Mouse (Mus musculus) liver, embryonic 15.5 days (tissue): ENCODE data around the gene Ccdc167. TPM values are rescaled to one million over a fixed set of nuclear protein-coding genes. Genes with fewer than 3 reads are reported as not detected.

Experiments
- ATAC-seq: fragments of 200-750 bp; cut with Nextera tagmentation; 2 replicates; pipeline ENCODE4 v1.8.0; 2017; ENCODE audit warnings: moderate number of reproducible peaks, mild to moderate bottlenecking, moderate library complexity; ENCODE audit not compliant: insufficient read depth
- H3K27ac ChIP-seq: fragments of 300-500 bp; sonication (generic); replicated peaks from 2 replicates; pipeline ENCODE4 v1.5.1; 2015; ENCODE audit warnings: mild to moderate bottlenecking, inconsistent platforms
- H3K27me3 ChIP-seq: fragments of 300-500 bp; sonication (generic); 2 replicates; pipeline ENCODE4 v1.6.1; 2015; ENCODE audit warnings: mild to moderate bottlenecking, inconsistent platforms
- H3K36me3 ChIP-seq: fragments of 300-500 bp; sonication (generic); replicated peaks from 2 replicates; pipeline ENCODE4 v1.6.1; 2015; ENCODE audit warnings: moderate library complexity, mild to moderate bottlenecking, inconsistent platforms
- H3K4me1 ChIP-seq: fragments of 300-500 bp; sonication (generic); replicated peaks from 2 replicates; pipeline ENCODE4 v1.6.1; 2015; ENCODE audit warnings: inconsistent platforms
- H3K4me2 ChIP-seq: fragments of 300-500 bp; sonication (generic); 2 replicates; pipeline ENCODE4 v1.6.1; 2015; ENCODE audit warnings: moderate library complexity, mild to moderate bottlenecking, inconsistent platforms
- H3K4me3 ChIP-seq: fragments of 300-500 bp; sonication (generic); replicated peaks from 2 replicates; pipeline ENCODE4 v1.5.1; 2015; ENCODE audit warnings: mild to moderate bottlenecking, inconsistent platforms
- H3K9ac ChIP-seq: fragments of 300-500 bp; sonication (generic); 2 replicates; pipeline ENCODE4 v1.6.1; 2015; ENCODE audit warnings: moderate library complexity, mild to moderate bottlenecking, inconsistent platforms
- H3K9me3 ChIP-seq: fragments of 300-500 bp; sonication (generic); replicated peaks from 2 replicates; pipeline ENCODE4 v1.6.1; 2016; ENCODE audit warnings: inconsistent platforms
- WGBS: fragments of 180-500 bp; shearing (Covaris S2); methylation state at CpG from one replicate; pipeline ENCODE4 v1.1.7; 2015; ENCODE audit warnings: mixed read lengths; ENCODE audit not compliant: insufficient replicate concordance; 5-methylcytosine and 5-hydroxymethylcytosine counted together
- polyA plus RNA-seq: library from polyadenylated mRNA; unstranded; fragments of >200 nt; fragmentation: Nextera tagmentation; extraction: Ambion mirVana; gene quantifications from 2 replicates; pipeline ENCODE4 v1.2.1, GENCODE M21; 2015

Gene Ccdc167
- polyA plus RNA-seq, 1 experiment from 2014 or later, result 5.3 TPM

DNA sequence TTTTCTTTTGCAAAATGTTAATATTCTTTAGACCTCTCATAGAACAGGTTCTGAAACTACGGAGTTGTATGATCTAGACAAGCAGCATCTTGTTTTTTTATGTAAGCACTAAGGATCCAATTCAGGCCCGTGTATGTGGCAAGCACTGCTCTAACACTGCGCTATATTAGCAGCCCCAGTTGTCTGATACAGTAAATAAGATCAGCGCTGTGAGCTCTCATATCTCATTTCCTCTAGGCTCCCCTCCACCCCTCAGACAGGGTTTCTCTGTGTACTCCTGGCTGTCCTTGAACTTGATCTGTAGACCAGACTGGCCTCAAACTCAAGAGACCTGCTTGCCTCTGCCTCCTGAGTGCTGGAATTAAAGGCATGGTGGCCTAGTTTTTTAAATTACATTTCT is 47.8 kb downstream of the Ccdc167 start:
- Histone ChIP-seq H3K4me1 (peaks cover 41% of the 10 kb centered on the region), H3K27me3 (no peaks in the 10 kb centered on the region), H3K9me3 (no peaks in the 10 kb centered on the region), H3K4me2 (peak overlapping the region; percentile 56), H3K9ac (peak overlapping the region; percentile 41; the same call in 1 of the 2 replicates), H3K4me3 (no peak overlapping the region), H3K27ac (peak overlapping the region; percentile 87), H3K36me3 (peaks cover 80% of the 10 kb centered on the region)
- 48% methylated on average over 4 of the region's 4 CpGs for WGBS
- ATAC-seq, result peak; percentile 33; the same call in 1 of the 2 replicates

DNA sequence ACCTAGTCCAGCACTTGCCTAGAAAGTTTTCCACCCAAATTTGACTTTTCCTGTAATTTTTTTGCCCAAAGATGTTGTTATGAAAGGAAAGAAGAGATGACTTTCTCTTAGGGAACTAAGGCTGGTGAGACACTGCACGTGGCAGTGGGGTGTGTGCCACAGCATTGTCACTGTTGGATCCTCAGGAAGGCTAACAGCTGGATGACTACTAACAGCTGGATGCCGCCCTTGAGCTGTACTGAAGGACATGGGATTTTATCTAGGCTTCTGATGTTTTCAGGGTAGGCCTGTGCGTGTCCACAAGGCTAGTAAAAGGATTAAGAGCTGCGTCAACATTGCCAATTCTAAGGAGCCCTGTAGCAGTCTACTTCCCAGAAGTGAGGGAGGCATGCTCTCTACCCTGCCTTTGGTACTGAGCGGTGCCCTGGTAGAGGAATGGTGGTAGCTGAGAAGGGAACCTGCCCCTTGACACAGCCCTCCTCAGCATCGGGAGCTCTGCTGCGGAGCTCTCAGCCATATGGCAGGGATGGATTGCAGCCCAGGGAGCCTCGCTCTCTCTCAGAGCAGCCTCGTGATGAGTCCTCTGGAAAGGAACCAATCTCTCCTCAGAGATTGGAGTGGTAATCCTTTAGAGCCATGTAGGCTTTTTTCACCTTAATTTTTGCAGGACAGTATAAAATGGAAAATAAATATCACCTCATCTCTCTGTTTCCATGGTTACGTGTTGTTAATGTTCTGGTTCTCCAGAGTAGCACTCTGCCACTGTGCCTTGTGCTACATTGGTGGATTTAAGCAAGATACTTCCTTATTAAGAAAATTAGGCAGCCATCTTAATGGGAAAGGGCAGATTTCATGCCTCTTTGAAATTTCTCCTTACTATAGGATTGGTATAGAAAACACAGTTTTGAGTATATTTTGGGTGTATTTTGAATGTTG is 48.5 kb downstream of the Ccdc167 start:
- ATAC-seq, result no peak
- H3K27ac ChIP-seq, result 0 out of 2 replicates have a peak overlapping the region, but pooled peaks have one; percentile 6
- no peak overlapping the region for H3K4me2 ChIP-seq
- no peaks in the 10 kb centered on the region for H3K9me3 ChIP-seq
- H3K4me1 ChIP-seq, result peaks cover 41% of the 10 kb centered on the region
- H3K4me3 ChIP-seq, result no peak overlapping the region
- H3K27me3 ChIP-seq, result no peaks in the 10 kb centered on the region
- peaks cover 80% of the 10 kb centered on the region for H3K36me3 ChIP-seq
- 84% methylated on average over 10 of the region's 10 CpGs for WGBS
- H3K9ac ChIP-seq, result no peak overlapping the region

DNA sequence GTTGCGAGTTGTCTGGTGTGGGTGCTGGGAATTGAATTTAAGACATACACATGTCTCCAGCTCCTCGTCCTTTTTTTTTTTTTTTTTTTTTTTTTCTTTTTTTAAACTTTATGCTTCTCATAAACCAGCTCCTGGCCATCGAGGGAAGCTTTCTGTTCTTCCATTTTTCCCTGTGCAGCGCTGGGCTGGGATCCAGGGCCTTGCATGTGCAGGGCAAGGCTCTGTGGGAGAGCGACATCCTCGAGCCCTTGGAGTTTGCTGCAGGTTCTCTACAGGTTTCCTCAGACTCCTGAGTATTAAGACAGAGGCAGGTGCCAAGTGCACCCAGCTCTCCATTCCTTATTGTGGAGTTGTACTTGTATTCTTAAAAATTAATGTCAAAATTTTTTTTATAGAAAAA is 54.7 kb downstream of the Ccdc167 start:
- 0 out of 2 replicates have a peak overlapping the region, but pooled peaks have one; percentile 99 for H3K27ac ChIP-seq
- peak overlapping the region; percentile 82 for H3K4me2 ChIP-seq
- no peak for ATAC-seq
- peak overlapping the region; percentile 92; the same call in 1 of the 2 replicates for H3K4me3 ChIP-seq
- H3K27me3 ChIP-seq, result no peaks in the 10 kb centered on the region
- H3K9me3 ChIP-seq, result no peaks in the 10 kb centered on the region
- H3K36me3 ChIP-seq, result peaks cover 44% of the 10 kb centered on the region
- H3K4me1 ChIP-seq, result peaks cover 49% of the 10 kb centered on the region
- H3K9ac ChIP-seq, result no peak overlapping the region
- 87% methylated on average over 6 of the region's 6 CpGs for WGBS

DNA sequence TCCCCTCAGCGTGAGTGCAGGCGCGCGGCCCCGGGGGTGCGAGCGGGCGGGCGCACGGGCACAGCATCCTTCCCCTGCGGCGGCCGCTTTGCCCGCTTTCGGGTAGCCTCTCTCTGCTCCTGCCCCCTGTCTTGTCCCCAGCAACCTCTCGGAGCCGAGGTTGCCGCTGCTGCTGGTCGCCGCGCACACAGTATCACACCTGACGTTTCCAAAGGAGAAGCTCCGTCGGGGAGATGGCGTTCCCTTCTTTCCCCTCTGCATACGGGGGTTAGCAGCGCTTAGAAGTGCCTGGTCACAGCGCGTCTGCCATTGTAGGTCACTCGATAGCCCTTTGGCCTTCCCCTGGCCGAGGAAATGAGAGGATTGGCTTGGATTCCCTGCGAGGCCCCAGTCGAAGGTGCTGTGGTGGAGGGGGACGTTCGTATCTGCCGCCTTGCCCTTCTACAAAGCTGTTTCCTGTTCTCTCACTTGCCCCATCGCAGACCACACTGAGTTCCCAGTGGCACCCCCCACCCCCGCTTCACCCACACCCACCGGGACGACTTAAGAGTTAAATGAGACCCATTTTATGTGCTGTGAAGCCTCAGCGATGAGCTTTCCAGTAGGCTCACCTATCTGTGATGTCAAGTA is 56.0 kb downstream of the Ccdc167 start:
- WGBS, result under 1% methylated on average over 41 of the region's 41 CpGs
- Histone ChIP-seq H3K9me3 (no peaks in the 10 kb centered on the region), H3K36me3 (peaks cover 32% of the 10 kb centered on the region), H3K4me2 (peak overlapping the region; percentile 82), H3K4me3 (peak overlapping the region; percentile 92), H3K9ac (peak overlapping the region; percentile 98), H3K27ac (peak overlapping the region; percentile 99), H3K27me3 (no peaks in the 10 kb centered on the region), H3K4me1 (peaks cover 46% of the 10 kb centered on the region)
- ATAC-seq, result peak; percentile 60; the same call in 1 of the 2 replicates

DNA sequence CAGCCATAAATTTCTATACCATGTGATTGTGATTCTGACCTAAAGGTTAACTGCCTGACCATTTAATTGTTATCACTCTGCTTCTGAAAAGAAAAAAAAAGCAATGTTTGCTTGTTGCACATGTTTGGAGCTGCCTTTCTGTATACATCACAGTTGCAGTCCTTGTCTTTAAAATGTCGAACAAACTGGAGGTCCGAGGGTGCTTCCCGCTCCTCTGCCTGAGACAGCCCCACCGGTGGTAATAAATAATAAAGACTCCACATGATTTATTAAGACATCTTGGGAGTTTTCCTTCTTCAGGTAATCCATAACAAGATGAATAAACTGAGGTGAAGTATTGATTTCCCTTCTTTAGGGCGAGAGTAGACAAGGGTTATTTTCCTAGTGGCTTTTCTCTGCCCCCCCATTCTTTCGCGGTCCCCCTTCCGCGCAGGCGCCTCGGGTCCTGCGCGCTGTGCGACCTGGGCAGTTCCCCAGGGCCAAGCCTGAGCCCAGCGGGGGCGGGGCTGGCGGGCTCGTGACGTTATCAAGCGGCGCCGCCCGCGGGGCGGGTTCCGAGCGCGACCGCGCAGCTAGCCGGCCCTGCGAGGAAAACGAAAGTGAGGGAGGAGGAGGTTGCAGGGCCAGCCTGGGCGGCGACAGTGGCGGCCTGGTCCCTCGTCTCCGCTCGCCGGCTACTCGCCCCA is 56.6 kb downstream of the Ccdc167 start, which contains the start of gene Cmtr1:
Gene Cmtr1 (plus strand): TSS at position 520 of the 686 bp plus-strand sequence.
- peak within 1 kb of the TSS; percentile 98 for H3K9ac ChIP-seq
- H3K4me1 ChIP-seq, result peaks cover 49% of the 10 kb centered on the region
- peak within 1 kb of the TSS; percentile 82 for H3K4me2 ChIP-seq
- H3K27me3 ChIP-seq, result no peaks in the 10 kb centered on the region
- under 1% methylated on average over 41 of the region's 41 CpGs for WGBS
- peak within 1 kb of the TSS; percentile 99 for H3K27ac ChIP-seq
- peak within 1 kb of the TSS; percentile 92 for H3K4me3 ChIP-seq
- H3K36me3 ChIP-seq, result peaks cover 31% of the 10 kb centered on the region
- peak; percentile 92 for ATAC-seq
- no peaks in the 10 kb centered on the region for H3K9me3 ChIP-seq

DNA sequence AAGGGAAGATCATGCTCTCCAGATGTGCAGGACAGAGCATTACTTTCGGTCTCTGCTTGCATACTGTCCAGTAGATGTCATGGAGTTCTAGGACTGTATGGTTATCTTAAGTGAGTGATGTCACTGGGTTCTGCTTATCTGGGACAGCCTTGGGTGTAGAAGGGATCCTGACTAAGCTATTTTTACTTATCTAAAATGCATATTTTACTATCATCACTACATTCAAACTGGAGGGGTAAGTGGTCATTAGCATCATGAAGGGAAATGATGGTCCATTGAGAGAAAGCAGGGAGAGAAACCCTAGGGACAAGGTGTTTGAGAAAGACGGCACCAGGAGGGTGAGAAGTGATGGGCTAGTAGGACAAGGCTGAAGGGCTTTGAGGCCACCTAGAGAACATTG is 58.6 kb downstream of the Ccdc167 start:
- WGBS, result 15% methylated on average over 2 of the region's 2 CpGs
- H3K4me2 ChIP-seq, result peak overlapping the region; percentile 68
- H3K27ac ChIP-seq, result peak overlapping the region; percentile 99
- H3K9me3 ChIP-seq, result no peaks in the 10 kb centered on the region
- H3K4me1 ChIP-seq, result peaks cover 49% of the 10 kb centered on the region
- peak; percentile 80 for ATAC-seq
- peaks cover 31% of the 10 kb centered on the region for H3K36me3 ChIP-seq
- peak overlapping the region; percentile 64 for H3K4me3 ChIP-seq
- H3K9ac ChIP-seq, result peak overlapping the region; percentile 68
- no peaks in the 10 kb centered on the region for H3K27me3 ChIP-seq

DNA sequence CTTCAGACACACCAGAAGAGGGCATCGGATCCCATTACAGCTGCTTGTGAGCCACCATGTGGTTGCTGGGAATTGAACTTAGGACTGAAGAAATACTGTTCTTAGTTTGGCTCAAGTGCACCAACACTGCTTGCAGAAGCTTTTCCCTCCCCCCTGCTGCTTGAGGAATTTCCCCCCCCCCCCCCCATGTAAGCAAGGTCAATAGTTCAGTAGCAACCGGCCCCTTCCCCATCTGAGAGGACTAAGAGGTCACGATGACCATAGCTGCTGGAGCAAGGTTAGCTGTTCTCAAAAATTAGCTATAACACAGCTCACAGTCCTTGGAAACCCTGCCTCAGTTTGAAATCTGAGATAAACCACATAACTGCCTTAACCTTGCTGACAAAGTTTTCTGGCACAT is 74.6 kb downstream of the Ccdc167 start:
- 84% methylated on average over 3 of the region's 3 CpGs for WGBS
- Histone ChIP-seq H3K4me2 (no peak overlapping the region), H3K4me1 (peaks cover 19% of the 10 kb centered on the region), H3K4me3 (no peak overlapping the region), H3K9ac (no peak overlapping the region), H3K36me3 (peaks cover 64% of the 10 kb centered on the region), H3K27me3 (no peaks in the 10 kb centered on the region), H3K9me3 (no peaks in the 10 kb centered on the region), H3K27ac (no peak overlapping the region)
- ATAC-seq, result no peak

DNA sequence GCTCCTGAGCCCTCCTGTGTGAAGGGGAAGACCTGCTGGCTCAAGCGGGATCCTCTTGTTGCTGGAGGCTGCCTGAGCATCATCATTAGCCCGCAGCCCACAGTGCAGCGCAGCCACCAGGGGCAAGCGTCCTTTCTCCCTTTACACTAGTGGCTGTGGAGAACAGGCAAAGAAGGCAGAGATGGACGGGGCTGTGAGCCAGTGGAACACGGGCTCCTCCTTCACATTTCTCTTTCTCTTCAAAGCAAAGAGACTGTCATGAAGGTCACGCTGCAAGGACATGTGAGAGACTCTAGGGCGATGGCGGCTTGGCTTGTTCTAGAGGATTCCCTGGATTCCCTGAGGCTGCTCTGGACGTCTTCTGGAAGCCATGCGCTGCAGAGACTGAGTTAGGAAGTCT is 75.9 kb downstream of the Ccdc167 start:
- 94% methylated on average over 11 of the region's 11 CpGs for WGBS
- Histone ChIP-seq H3K27me3 (no peaks in the 10 kb centered on the region), H3K36me3 (peaks cover 77% of the 10 kb centered on the region), H3K9ac (no peak overlapping the region), H3K27ac (no peak overlapping the region), H3K4me1 (peaks cover 31% of the 10 kb centered on the region), H3K4me3 (no peak overlapping the region), H3K9me3 (no peaks in the 10 kb centered on the region), H3K4me2 (no peak overlapping the region)
- ATAC-seq, result no peak

DNA sequence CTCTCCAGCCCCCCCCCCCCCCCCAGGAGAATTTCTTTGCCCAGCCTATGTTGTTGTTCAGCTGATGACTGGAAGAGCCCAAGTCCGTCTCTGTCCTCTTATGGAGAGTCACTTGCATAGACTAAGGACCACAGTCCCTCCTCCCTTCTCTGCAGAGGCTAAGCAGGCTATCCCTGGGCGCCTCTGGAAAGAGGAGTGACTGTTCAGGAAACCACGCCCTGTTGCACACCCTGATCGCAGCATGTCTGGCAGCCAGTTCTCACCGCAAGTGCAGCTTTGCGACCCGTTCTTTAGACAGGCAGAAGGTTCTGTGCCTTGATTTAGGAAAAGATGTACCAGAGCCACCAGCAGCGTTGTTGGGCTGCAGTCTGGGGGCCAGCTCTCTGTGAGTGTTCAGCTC is 78.9 kb downstream of the Ccdc167 start:
- Histone ChIP-seq H3K9me3 (no peaks in the 10 kb centered on the region), H3K9ac (no peak overlapping the region), H3K4me1 (peaks cover 35% of the 10 kb centered on the region), H3K27me3 (no peaks in the 10 kb centered on the region), H3K36me3 (peaks cover 98% of the 10 kb centered on the region), H3K4me2 (peak overlapping the region; percentile 38), H3K27ac (peak overlapping the region; percentile 61), H3K4me3 (no peak overlapping the region)
- peak; percentile 75 for ATAC-seq
- WGBS, result 21% methylated on average over 8 of the region's 8 CpGs

DNA sequence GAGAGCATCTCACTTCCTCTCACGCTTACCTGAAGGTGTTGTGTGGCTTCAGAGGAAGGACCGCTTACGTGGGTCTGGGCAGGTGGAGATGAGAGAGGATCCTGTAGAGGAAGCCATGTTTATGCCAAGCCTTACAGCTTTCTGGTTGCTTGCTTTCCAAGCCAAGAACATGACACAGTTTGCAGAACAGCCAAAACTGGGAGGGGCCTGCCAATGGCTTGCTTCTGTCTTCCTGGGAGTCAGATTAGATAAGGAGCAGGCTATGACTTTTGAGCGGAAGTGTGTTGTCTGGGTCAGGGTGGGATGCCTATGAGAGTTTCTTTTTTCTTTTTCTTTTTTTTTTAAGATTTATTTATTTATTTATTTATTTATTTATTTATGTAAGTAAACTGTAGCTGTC is 79.5 kb downstream of the Ccdc167 start:
- Histone ChIP-seq H3K4me1 (peaks cover 35% of the 10 kb centered on the region), H3K36me3 (peaks cover 98% of the 10 kb centered on the region), H3K9ac (no peak overlapping the region), H3K27me3 (no peaks in the 10 kb centered on the region), H3K9me3 (no peaks in the 10 kb centered on the region), H3K27ac (peak overlapping the region; percentile 57; the same call in 1 of the 2 replicates), H3K4me3 (no peak overlapping the region), H3K4me2 (peak overlapping the region; percentile 38)
- WGBS, result 64% methylated on average over 4 of the region's 4 CpGs
- peak; percentile 72 for ATAC-seq
